Mouse (Mus musculus) cerebellum, postnatal 36 days (tissue): ENCODE measurements around the gene Thsd1.
"Not testable (repeated sequence)": the region's sequence is repeated elsewhere in the genome, so short reads cannot be mapped to it uniquely, and the experiment has no call there.

Experiments used
- DNase-seq, 2 experiments: peaks; one replicate each; pipeline ENCODE4 v3.0.0; 2021 to 2022; ENCODE audit warnings: mixed read lengths in 2 of 2

The Thsd1 gene

GRCm38 (mm10) chr8:22265194-22265593 lies 38.1 kb downstream of the Thsd1 start:
- no peak for DNase-seq

- no peak for DNase-seq
These were observed 39.7 kb downstream of the Thsd1 start for GRCm38 (mm10) chr8:22266809-22267208.

GRCm38 (mm10) chr8:22273142-22273541 lies 46.0 kb downstream of the Thsd1 start:
- no peak for DNase-seq

GRCm38 (mm10) chr8:22274641-22275040 lies 47.5 kb downstream of the Thsd1 start:
- no peak for DNase-seq

- no peak for DNase-seq
These were observed 55.9 kb downstream of the Thsd1 start, which contains the start of gene Tpte for GRCm38 (mm10) chr8:22282999-22283491. Gene Tpte (plus strand): TSS chr8:22283441.

- DNase-seq = no peak
These were observed 75.2 kb downstream of the Thsd1 start for GRCm38 (mm10) chr8:22302326-22302725.

GRCm38 (mm10) chr8:22302896-22303306 lies 75.8 kb downstream of the Thsd1 start:
- DNase-seq = no peak

GRCm38 (mm10) chr8:22304045-22304444 lies 76.9 kb downstream of the Thsd1 start:
- DNase-seq = not testable (repeated sequence)

- DNase-seq = no peak
These were observed 79.9 kb downstream of the Thsd1 start for GRCm38 (mm10) chr8:22306999-22307398.
